Mouse (Mus musculus): Measurements from ENCODE around the gene Akt1.

Akt1 gene

DNA sequence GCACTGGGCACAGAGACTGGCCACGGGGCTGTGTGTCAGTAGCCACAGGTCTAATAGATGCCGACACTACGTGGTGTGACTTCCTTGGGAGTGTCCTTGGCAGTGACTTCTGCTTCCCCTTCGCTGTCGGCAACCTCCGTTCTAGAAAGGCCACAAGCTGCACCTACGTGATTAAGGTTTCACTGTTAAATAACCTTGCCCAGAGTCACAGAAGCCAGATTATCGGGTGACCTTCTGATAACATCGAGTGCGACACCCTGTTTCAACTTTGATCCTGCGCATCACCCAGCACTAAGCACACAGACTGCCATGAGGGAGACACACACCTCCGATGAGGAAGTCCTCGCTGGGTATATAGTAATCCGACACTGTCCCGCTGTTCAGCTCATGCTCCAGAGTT, 13.8 kb upstream of the Akt1 start:
- in situ Hi-C loops (cut with MboI, MseI) = no loop called here

GRCm38 (mm10) chr12:112683351-112683750, 8.7 kb upstream of the Akt1 start:
- in situ Hi-C loops (cut with MboI, MseI) = no loop called here

DNA sequence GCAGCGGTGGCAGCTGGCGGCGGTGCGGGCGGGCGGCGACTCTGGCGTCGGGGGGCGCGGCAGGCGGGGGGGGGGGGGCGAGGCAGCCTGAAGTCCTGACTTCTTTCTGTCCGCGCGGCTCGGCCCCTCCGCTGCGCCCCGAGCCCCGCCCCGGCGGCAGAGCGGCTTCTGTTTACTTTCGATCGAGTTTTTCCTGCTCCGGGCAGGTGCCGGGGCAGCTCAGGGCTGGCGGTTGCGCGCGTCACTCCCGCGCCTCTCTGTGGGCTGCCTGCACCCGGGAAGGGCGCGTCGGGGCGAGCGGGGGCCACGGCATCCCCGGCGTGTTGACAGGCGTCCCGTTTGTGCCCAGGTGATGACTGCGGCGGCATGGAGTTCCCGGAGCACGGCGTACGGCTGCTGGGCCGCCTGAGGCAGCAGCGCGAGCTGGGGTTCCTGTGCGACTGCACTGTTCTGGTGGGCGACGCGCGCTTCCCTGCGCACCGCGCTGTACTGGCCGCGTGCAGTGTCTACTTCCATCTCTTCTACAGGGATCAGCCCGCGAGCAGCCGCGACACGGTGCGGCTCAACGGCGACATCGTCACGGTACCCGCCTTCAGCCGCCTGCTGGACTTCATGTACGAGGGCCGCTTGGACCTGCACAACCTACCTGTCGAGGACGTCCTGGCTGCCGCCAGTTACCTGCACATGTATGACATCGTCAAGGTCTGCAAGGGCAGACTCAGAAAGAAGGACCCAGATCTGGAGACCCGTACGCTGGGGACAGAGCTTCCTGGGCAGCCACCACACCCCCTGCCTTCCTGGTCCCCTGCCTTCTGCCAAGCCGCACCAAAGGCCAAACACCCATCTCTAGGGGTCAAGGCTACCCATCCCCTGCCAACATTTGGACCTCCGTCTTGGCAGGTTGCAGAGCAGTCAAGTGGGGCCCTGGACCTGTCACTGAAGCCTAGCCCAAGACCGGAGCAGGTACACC, 4.6 kb upstream of the Akt1 start:
- in situ Hi-C loops (cut with MboI, MseI) = no loop called here

DNA sequence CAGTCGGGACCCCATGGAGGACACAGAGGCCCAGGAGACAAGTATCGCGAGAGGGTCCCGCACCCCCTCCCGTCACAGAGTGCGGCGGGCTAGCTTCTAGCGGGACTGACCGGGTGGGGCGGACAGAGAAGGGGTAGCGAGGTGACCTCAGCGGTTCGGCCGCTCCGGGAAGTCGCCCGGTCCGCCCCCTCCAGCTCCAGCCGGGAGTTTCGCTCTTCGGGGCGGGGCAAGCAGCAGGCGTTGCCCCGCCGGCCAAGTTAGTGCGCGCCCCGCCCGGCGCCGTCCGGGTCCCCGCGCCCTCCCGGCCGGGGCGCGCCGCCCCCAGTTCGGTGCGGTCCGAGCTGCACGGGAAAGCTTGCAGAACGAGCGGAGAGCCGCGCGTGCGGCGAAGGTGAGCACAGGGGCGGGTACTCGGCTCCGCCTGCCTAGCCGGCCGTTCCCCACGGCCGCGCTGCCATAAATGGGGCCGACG, 3.9 kb upstream of the Akt1 start, which contains the start of gene Zbtb42:
TSS of gene Zbtb42 (plus strand) at position 274 of the 472 bp plus-strand sequence.
- in situ Hi-C loops (cut with MboI, MseI) = no loop called here

DNA sequence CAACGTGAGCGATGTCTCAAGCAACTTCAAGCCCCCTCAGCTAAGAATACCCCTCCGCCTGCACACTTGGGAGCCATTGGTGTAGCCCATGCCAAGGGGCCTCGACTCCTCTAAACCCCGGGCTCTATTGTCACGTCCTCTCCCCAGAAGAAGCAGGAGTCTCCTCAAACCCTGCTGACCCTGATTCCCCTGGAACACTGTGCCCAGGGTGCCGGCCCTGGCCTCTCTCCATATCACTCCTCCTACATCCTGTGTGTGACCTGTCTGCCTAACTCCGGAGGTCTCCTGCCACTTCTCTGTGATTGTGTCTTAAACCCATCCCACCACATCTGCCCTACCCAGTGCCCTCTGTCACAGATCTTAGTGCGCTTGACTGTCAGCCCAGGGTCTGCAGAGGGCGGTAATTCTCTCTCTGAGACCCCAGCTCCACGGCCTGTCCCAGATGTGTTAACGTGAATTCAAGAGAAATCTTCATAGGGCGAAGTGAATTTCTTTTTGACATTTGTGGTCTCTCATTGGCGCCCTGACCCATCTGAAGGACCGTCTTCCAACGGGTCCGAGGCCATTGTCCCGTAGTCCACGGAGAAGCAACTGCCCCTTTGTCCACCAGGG, 3.4 kb upstream of the Akt1 start:
- in situ Hi-C loops (cut with MboI, MseI) = no loop called here

GRCm38 (mm10) chr12:112677076-112677475, 2.4 kb upstream of the Akt1 start:
- in situ Hi-C loops (cut with MboI, MseI) = no loop called here

DNA sequence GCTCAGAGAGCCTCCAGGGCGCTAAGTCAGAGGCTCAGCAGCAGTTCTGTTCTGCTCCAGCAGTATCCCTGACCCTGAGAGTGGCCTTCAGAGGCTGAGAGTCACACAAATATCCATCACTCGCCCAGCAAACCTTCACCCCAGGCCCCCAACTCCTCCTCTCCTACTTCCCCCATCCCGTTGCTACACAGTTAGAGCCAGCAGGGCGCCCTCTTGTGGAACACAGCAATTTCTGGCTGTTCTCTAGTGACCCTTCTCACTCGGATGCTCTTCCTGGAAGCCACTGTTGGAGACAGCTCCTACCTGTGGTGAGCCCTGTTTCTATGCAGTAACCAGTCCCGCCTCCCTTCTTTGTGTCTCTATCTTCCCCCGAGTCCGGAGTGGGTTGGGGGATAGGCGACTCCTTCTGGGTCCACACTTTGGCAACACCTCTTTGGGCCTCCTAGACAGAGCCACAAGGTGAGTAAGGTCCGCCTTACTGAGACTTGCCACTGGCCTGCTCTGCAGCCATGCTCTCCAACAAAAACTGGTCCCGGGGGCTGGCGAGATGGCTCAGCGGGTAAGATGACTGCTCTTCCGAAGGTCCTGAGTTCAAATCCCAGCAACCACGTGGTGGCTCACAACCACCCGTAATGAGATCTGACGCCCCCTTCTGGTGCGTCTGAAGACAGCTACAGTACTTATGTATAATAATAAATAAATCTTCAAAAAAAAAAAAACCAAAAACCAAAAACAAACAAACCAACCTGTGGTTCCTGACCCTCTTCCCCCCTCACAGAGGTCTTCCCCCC, 756 bp upstream of the Akt1 start:
- in situ Hi-C loops (cut with MboI, MseI) = no loop called here

DNA sequence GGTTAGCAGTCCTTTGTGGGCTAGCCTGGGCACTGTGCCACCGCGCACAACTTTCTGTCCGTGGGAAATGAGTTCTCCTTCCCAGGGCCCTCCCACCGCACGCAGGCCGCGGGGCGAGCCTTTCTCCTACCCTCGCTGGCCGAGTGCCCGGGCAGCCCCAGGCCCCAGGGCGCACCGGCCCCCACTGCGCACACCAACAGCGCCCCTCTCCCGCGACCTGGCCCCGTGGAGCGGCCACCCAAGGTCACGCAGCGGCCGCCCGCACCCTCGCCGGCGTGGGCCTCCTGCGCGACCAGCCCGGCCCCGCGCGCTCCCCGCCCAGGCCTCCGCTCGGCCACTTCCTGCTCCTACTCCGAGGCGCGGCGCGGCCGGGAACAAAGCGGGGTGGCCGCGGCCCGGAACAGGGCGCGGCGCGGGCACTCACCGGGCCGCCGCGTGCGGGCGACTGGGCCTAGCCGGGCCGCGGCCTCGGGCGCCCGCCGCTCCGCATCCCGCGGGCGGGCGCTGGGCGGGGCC, 1.1 kb downstream of the Akt1 start:
- in situ Hi-C loops (cut with MboI, MseI) = no loop called here

GRCm38 (mm10) chr12:112672744-112673575, 1.7 kb downstream of the Akt1 start:
- in situ Hi-C loops (cut with MboI, MseI) = no loop called here

DNA sequence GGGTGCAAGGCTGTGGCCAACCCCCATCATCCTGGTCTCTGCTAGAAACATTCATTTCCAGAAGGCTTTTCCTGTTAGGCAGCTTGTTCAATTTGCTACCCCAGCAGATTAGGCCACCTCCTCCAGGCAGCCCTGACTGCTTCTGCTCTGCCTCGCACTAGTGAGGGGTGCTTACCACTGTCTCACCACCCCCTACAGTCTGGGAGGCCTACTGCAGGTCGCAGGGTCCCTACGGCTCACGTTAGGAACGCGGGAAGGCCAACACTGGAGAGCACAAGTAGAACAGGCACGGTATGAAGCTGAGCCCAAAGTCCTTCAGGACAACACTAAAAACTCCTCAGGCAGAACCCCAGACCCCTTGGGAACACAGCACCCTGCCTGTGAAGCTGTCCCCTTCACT, 2.8 kb downstream of the Akt1 start:
- in situ Hi-C loops (cut with MboI, MseI) = no loop called here

DNA sequence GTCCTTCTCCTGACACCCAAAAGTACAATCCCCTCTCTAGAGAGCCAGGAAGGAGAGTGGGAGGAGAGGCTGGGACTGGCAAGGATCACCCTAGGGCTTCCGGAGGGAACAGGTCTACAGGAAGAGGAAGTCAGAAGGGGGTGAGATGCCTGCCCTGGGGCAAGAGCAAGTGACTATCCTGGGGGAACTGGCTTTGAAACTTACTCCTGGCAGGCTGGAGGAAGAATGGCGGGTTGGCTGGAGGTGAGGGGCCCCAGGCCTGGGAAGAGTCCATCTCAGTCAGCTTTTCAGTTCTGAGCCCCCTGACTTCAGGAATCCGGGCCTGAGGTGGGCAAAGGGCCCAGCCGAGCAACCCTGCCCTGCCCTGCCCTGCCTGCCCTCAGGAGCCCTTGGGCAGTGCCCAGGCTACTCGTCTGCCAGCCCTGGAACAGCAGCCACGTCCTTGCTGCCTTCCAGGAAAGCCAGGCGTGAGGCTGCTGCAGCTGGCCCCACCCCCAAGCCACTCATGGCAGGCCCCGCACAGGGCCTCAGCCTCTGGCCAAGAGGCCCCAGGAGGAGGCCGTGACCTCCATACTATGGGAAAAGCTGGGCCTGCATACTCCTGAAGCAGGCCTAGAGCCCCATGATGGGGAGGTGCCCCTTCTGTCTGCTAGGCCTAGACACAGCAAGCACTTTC, 3.8 kb downstream of the Akt1 start:
- in situ Hi-C loops (cut with MboI, MseI) = no loop called here

- in situ Hi-C loops (cut with MboI, MseI) = no loop called here
Observed at GRCm38 (mm10) chr12:112667619-112668297, 6.9 kb downstream of the Akt1 start.

DNA sequence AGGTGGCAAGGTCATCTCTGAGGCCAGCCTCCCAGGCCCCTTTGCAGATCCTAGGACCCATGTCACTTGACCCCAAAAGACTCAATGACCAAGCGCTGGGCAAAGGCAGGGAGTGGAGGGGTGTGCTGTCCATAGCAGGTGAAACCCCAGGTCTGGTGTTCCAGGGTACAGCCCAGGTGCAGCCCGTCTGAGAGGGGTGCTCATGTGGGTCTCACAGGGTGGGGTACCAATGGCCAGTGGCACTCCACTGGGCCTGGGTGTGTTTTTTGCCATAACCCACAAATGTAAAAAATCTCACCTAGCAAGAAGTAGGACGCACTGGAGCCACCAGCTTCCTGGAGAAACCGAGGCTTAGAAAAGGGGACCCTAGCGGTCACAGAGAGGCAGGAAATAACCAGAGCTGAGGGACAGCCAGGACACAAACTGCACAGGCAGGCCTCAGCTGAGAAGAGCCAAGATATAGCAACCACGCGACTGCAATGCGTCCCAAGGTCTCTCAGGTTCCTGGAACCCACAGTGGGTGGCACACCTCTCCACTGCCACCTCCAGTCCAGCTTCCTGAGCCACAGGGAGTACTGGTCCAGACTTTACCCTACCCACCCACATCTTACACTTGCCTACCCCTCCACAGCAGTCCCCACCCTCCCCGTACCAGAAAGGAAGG, 8.7 kb downstream of the Akt1 start:
- in situ Hi-C loops (cut with MboI, MseI) = no loop called here

DNA sequence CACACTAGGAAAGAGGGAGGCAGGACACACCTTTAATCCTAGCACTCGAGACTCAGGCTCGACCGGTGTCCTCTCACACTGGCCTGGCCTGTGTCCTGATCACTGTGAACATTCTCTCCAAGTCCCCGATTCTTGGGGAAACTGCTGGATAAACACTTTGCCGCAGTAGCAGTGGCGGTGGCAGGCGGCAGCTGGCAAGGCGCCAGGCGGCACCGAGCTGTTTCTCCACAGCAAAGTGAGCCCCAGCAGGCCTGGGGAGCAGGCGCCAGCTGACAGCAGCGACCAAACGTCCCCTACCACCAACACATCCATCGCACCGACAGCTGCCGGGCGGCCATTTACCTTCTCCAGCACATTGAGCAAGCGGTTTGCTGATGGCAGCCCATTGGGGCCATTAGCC, 9.2 kb downstream of the Akt1 start:
- in situ Hi-C loops (cut with MboI, MseI) = no loop called here

DNA sequence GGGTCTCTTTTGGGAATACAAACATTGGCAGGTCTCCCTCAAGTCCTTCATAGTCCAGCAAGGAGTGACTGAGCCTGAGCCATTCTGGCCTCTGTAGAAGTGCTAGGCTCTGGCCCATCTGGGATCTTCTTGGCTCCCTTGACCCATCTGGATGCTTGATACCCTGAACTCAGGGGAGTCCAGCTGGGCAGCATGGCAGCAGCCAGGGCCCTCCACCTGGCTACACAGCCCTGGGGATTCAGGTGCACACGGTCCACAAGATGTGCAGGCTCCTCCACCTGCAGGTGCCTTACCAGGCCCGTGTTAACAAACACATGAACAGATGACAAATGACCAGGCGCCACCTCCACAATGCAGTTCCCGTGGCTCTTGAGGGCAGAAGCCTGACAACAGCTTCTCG, 10.0 kb downstream of the Akt1 start:
- in situ Hi-C loops (cut with MboI, MseI) = no loop called here

DNA sequence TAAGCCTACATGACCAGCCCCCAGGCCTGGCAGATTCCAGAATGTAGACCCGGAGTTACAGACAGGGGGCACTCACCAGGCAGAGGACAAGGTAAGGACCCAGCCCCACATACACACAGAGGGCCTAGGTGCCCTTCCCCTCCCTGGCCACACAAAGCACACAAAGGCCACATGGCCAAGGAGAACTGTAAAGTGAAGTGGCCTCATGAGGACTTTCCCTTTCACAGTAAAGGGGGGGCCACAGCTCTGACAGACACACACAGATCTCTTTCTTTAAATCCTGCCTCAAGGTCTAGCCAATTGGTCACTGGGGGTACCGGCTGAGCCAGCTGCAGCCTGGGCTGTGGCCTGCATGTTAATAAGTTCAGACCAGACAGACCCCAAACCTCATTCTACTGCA, 10.6 kb downstream of the Akt1 start:
- in situ Hi-C loops (cut with MboI, MseI) = no loop called here

- in situ Hi-C loops (cut with MboI, MseI) = no loop called here
Observed at GRCm38 (mm10) chr12:112663716-112664115, 11.0 kb downstream of the Akt1 start.

DNA sequence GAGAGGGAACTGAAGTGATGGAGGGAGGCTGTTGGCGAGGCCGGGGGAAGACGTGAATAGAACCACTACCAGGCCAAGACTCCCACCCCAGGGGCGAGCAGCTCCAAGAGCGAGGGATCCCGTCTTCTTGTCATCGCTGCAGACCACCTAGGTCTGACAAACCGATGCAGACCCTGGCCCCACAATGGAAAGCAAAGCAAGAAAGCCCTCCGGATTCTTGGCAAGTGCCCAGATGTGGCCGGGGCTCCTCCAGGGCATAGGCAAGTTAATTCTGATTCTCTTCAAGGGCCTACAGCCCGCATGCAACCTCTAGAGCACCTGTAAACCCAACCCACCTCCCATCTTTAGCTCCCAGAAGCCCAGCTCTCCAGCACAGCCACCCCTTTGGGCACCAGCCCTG, 11.4 kb downstream of the Akt1 start:
- in situ Hi-C loops (cut with MboI, MseI) = no loop called here

DNA sequence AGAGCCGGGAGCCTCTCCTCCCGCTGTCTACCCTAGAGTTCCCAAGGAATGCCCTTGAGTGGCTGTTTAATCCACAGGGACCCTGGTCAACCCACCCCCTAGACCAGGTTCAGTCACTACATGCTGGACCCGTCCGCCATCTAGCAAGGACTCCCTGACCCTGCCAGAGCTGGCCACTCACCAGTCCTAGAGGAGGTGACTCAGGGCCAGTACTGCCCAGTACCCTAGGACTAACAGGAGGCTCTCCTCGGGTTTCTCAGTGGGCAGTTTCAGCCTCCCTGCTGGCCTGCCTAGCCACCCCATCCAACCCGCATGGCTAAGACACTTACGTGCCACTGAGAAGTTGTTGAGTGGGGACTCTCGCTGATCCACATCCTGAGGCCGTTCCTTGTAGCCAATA, 12.8 kb downstream of the Akt1 start:
- in situ Hi-C loops (cut with MboI, MseI) = no loop called here

DNA sequence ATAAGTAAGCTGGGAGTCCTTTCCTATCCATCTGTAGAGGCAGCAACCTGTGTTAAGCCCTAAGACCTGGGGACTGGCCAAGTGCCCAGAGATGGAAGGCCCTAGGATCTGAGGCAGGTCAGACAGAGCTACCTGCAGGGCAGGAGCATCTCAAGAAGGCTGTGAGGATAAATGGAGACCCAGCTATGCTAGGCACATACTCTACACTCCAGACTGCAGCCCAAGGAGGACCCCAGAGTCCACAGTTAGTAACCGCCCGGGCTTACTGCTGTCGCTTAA, 13.4 kb downstream of the Akt1 start:
- in situ Hi-C loops (cut with MboI, MseI) = no loop called here

All from T-helper 2 cell (primary cell).